Mouse (Mus musculus) liver, adult 2 months (tissue): ENCODE results near the gene Fyb. TPM values are rescaled to one million over a fixed set of nuclear protein-coding genes. Genes with fewer than 3 reads are reported as not detected.

Experiments used
- DNase-seq: peaks from one replicate; pipeline ENCODE4 v3.0.0-alpha.2; 2011; ENCODE audit warnings: low read depth, low spot score; ENCODE audit errors: extremely low read depth
- H3K27ac ChIP-seq: fragments of 200-500 bp; replicated peaks from 2 replicates; pipeline ENCODE4 v1.5.1; 2012; ENCODE audit warnings: low read depth, mild to moderate bottlenecking, control low read depth, inconsistent platforms, low read length; ENCODE audit not compliant: insufficient read depth
- H3K27me3 ChIP-seq: fragments of 200-500 bp; 2 replicates; pipeline ENCODE4 v1.6.1; 2012; ENCODE audit warnings: mild to moderate bottlenecking, moderate library complexity, low read length, inconsistent platforms; ENCODE audit not compliant: control insufficient read depth, insufficient read depth
- H3K36me3 ChIP-seq: fragments of 200-500 bp; 2 replicates; pipeline ENCODE4 v1.6.1; 2012; ENCODE audit warnings: low read length, inconsistent platforms; ENCODE audit not compliant: control insufficient read depth, insufficient read depth
- H3K4me1 ChIP-seq: fragments of 200-500 bp; 2 replicates; pipeline ENCODE4 v1.6.1; 2011; ENCODE audit warnings: low read length; ENCODE audit not compliant: control insufficient read depth, insufficient read depth
- H3K4me3 ChIP-seq: fragments of 200-500 bp; 2 replicates; pipeline ENCODE4 v1.5.1; 2011; ENCODE audit warnings: low read depth, mild to moderate bottlenecking, control low read depth, low read length, moderate library complexity; ENCODE audit not compliant: insufficient read depth
- H3K79me2 ChIP-seq: fragments of 200-500 bp; 2 replicates; pipeline ENCODE4 v1.6.1; 2012; ENCODE audit warnings: inconsistent platforms, mild to moderate bottlenecking, low read length, moderate library complexity; ENCODE audit not compliant: control insufficient read depth, insufficient read depth
- H3K9ac ChIP-seq: fragments of 200-500 bp; 2 replicates; pipeline ENCODE4 v1.6.1; 2012; ENCODE audit warnings: low read depth, mild to moderate bottlenecking, control low read depth, inconsistent platforms, low read length
- CTCF ChIP-seq: fragments of 200-500 bp; IDR thresholded peaks from 2 replicates; pipeline ENCODE4 v1.5.1; 2011; ENCODE audit warnings: low read depth, low read length, control low read depth
- POLR2A ChIP-seq: fragments of 200-500 bp; IDR thresholded peaks from 2 replicates; pipeline ENCODE4 v1.6.1; 2011; ENCODE audit warnings: low read length, control low read depth; ENCODE audit not compliant: insufficient read depth; ENCODE audit errors: extremely low read depth
- WGBS: fragments of 180-500 bp; shearing (Covaris S2); methylation state at CpG from one replicate; pipeline ENCODE4 v1.1.7; 2018; 5-methylcytosine and 5-hydroxymethylcytosine counted together
- polyA plus RNA-seq: library from polyadenylated mRNA; depleted of rRNA; stranded (reverse); fragments of >200 nt; gene quantifications from 2 replicates; pipeline ENCODE4 v1.2.3, GENCODE M21; 2012
- total RNA-seq: library from RNA; depleted of rRNA; stranded (reverse); fragments of >200 nt; gene quantifications from 2 replicates; pipeline ENCODE4 v1.2.3, GENCODE M21; 2014

The Fyb gene
- total and polyA plus RNA-seq, 2 experiments: 42.3 to 98.2 TPM

GRCm38 (mm10) chr15:6556272-6556671 lies 33.6 kb downstream of the Fyb start:
- TF ChIP-seq POLR2A (no peak), CTCF (no peak)
- no peaks in the 10 kb centered on the region for H3K79me2 ChIP-seq
- no peaks in the 10 kb centered on the region for H3K4me1 ChIP-seq
- no peak overlapping the region for H3K9ac ChIP-seq
- no peaks in the 10 kb centered on the region for H3K27me3 ChIP-seq
- 90% methylated on average over 4 of the region's 4 CpGs for WGBS
- H3K36me3 ChIP-seq: no peaks in the 10 kb centered on the region
- H3K4me3 ChIP-seq: no peak overlapping the region
- DNase-seq: no peak
- no peak overlapping the region for H3K27ac ChIP-seq

- 89% methylated on average over 6 of the region's 6 CpGs for WGBS
- no peak for DNase-seq
- TF ChIP-seq CTCF: no peak
- no peak for TF ChIP-seq POLR2A
- H3K27ac ChIP-seq: no peak overlapping the region
- H3K79me2 ChIP-seq: no peaks in the 10 kb centered on the region
- no peak overlapping the region for H3K4me3 ChIP-seq
- H3K27me3 ChIP-seq: no peaks in the 10 kb centered on the region
- H3K9ac ChIP-seq: no peak overlapping the region
- no peaks in the 10 kb centered on the region for H3K4me1 ChIP-seq
- H3K36me3 ChIP-seq: no peaks in the 10 kb centered on the region
These were observed 34.3 kb downstream of the Fyb start for GRCm38 (mm10) chr15:6556911-6557310.

- Histone ChIP-seq H3K4me1 (no peaks in the 10 kb centered on the region), H3K9ac (no peak overlapping the region), H3K4me3 (no peak overlapping the region), H3K79me2 (no peaks in the 10 kb centered on the region), H3K27ac (no peak overlapping the region), H3K36me3 (no peaks in the 10 kb centered on the region), H3K27me3 (no peaks in the 10 kb centered on the region)
- TF ChIP-seq CTCF: no peak
- no peak for TF ChIP-seq POLR2A
- no peak for DNase-seq
- WGBS: 88% methylated on average over 4 of the region's 4 CpGs
These were observed 34.9 kb downstream of the Fyb start for GRCm38 (mm10) chr15:6557552-6557951.

GRCm38 (mm10) chr15:6559188-6559587 lies 36.5 kb downstream of the Fyb start:
- TF ChIP-seq POLR2A: no peak
- TF ChIP-seq CTCF: no peak
- 74% methylated on average over 9 of the region's 9 CpGs for WGBS
- no peaks in the 10 kb centered on the region for H3K79me2 ChIP-seq

GRCm38 (mm10) chr15:6560696-6561095 lies 38.0 kb downstream of the Fyb start:
- TF ChIP-seq CTCF: no peak
- TF ChIP-seq POLR2A: no peak
- WGBS: 89% methylated on average over 10 of the region's 10 CpGs
- no peaks in the 10 kb centered on the region for H3K79me2 ChIP-seq
- no peaks in the 10 kb centered on the region for H3K4me1 ChIP-seq
- H3K4me3 ChIP-seq: no peak overlapping the region
- no peak overlapping the region for H3K27ac ChIP-seq
- H3K27me3 ChIP-seq: no peaks in the 10 kb centered on the region
- DNase-seq: no peak
- H3K9ac ChIP-seq: no peak overlapping the region
- H3K36me3 ChIP-seq: no peaks in the 10 kb centered on the region

More at GRCm38 (mm10) chr15:6559188-6559587, 36.5 kb downstream of the Fyb start:
- H3K9ac ChIP-seq: no peak overlapping the region
- H3K27me3 ChIP-seq: no peaks in the 10 kb centered on the region
- H3K36me3 ChIP-seq: no peaks in the 10 kb centered on the region
- no peak overlapping the region for H3K4me3 ChIP-seq
- H3K4me1 ChIP-seq: no peaks in the 10 kb centered on the region
- DNase-seq: no peak
- H3K27ac ChIP-seq: no peak overlapping the region

- Histone ChIP-seq H3K4me1 (no peaks in the 10 kb centered on the region), H3K4me3 (no peak overlapping the region), H3K27ac (0 out of 2 replicates have a peak overlapping the region, but pooled peaks have one; percentile 39), H3K36me3 (no peaks in the 10 kb centered on the region), H3K9ac (no peak overlapping the region), H3K79me2 (no peaks in the 10 kb centered on the region), H3K27me3 (no peaks in the 10 kb centered on the region)
- DNase-seq: no peak
- TF ChIP-seq CTCF (no peak), POLR2A (no peak)
- 75% methylated on average over 4 of the region's 4 CpGs for WGBS
These were observed 39.5 kb downstream of the Fyb start for GRCm38 (mm10) chr15:6562161-6562560.
